In the genomic region with DNA sequence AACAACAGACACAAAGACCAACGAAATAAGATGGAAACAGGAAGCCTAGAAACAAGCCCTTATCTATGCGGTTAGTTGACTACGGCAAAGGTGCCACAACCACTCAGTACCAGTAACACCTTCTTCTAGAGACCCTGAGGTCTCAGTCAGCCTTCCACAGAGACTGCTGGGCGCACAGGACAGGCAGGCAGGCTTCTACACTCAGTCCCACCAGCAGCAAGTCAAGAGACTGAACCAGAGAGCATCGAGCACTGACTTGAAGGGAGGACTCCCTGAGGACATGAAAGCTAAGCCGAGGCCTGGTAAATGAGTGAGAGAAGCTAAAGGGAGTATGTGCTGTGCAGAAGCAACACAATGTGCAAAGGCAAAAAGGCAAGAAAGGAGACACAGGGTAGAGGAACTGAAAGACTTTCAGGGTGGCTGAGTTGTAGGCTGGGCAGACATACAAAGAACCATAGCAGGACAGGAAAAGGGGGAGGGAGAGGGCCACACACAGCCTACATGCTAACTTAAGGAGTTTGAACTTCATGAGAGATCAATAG, we compare ENCODE assay signal across 14 mouse cellular contexts. TPM values are rescaled to one million over a fixed set of nuclear protein-coding genes. Genes with fewer than 3 reads are reported as not detected.
DNase-seq lines count a peak whose midpoint lies in the region; ATAC-seq and TF ChIP-seq lines count a peak whose summit lies in the region.
"Had no signal": no experiment of that assay in that cellular context is flagged by ENCODE, and none has a peak within 500 bp of the region (broad histone marks: within the 10 kb centered on the region; RNA-seq: fewer than 3 reads in every experiment).

No protein-coding gene starts in this region.

- H3K36me3 ChIP-seq in heart, embryonic 11.5 days (ENCODE audit: control insufficient read depth, insufficient read depth, low read length): no peaks in the 10 kb centered on the region
- peaks cover 22% of the 10 kb centered on the region for H3K36me3 ChIP-seq in heart, adult 2 months (ENCODE audit: control insufficient read depth, insufficient read depth, low read length)
- H3K36me3 ChIP-seq in thymus, adult 2 months (ENCODE audit: control insufficient read depth, insufficient read depth, low read length): no peaks in the 10 kb centered on the region
- peaks cover 96% of the 10 kb centered on the region for H3K36me3 ChIP-seq in liver, embryonic 12.5 days

- ATAC-seq in heart, embryonic 11.5 days (replicated peaks; ENCODE audit: insufficient number of reproducible peaks, low FRiP score, low TSS enrichment): no peak
- peak; percentile 11; the same call in 1 of the 2 replicates for ATAC-seq in liver, embryonic 12.5 days

- no peak for DNase-seq in heart, adult 2 months
- no peak for DNase-seq in thymus, adult 2 months
- no peak for DNase-seq in thymus, postnatal 10 days (ENCODE audit: low spot score in 2 of 2)
- peak; percentile 28 for DNase-seq in thymus, postnatal 4 days
- DNase-seq in testis, postnatal 14 days (ENCODE audit: low spot score): no peak
- no peak for DNase-seq in layer of hippocampus, postnatal 36 days
- DNase-seq: gastrocnemius, postnatal 25 days; right cerebral cortex, postnatal 25 days had no signal

- WGBS in heart, embryonic 11.5 days (ENCODE audit: insufficient replicate concordance): 72% methylated on average over 6 of the region's 6 CpGs
- 54% methylated on average over 6 of the region's 6 CpGs for WGBS in heart, adult 2 months
- 57% methylated on average over 6 of the region's 6 CpGs for WGBS in thymus, adult 2 months
- 47% methylated on average over 6 of the region's 6 CpGs for WGBS in liver, embryonic 12.5 days (ENCODE audit: insufficient replicate concordance)

- no peaks in the 10 kb centered on the region for H3K9me3 ChIP-seq in heart, embryonic 11.5 days (replicated peaks; ENCODE audit: control insufficient read depth, low read length)
- H3K9me3 ChIP-seq in liver, embryonic 12.5 days (replicated peaks): no peaks in the 10 kb centered on the region
- H3K9me3 ChIP-seq: hindbrain, embryonic 15.5 days; limb, embryonic 12.5 days; neural tube, embryonic 15.5 days had no signal

- 0 out of 2 replicates have a peak, but pooled peaks cover 3% of the 10 kb centered on the region for H3K79me2 ChIP-seq in heart, adult 2 months (replicated peaks; ENCODE audit: control insufficient read depth, insufficient read depth, low read length)

- TF ChIP-seq CTCF in heart, adult 2 months (IDR thresholded peaks at IDR 0.05): no peak
- TF ChIP-seq CTCF in thymus, adult 2 months (IDR thresholded peaks at IDR 0.05; ENCODE audit: borderline replicate concordance, control insufficient read depth, extremely low read depth, insufficient read depth, low read length, poor library complexity): no peak

- peaks cover 13% of the 10 kb centered on the region for H3K4me1 ChIP-seq in heart, embryonic 11.5 days (ENCODE audit: control insufficient read depth, insufficient read depth, low read length)
- H3K4me1 ChIP-seq in heart, adult 2 months (ENCODE audit: control insufficient read depth, insufficient read depth, low read length): peaks cover 24% of the 10 kb centered on the region
- H3K4me1 ChIP-seq in thymus, adult 2 months (replicated peaks; ENCODE audit: control insufficient read depth, insufficient read depth, low read length): peaks cover 14% of the 10 kb centered on the region
- H3K4me1 ChIP-seq in liver, embryonic 12.5 days: peaks cover 98% of the 10 kb centered on the region
- H3K4me1 ChIP-seq: limb, embryonic 12.5 days had no signal

- H3K9ac ChIP-seq in heart, embryonic 11.5 days (ENCODE audit: low read depth, low read length): peak overlapping the region; percentile 34; the same call in 1 of the 2 replicates
- no peak overlapping the region for H3K9ac ChIP-seq in heart, adult 2 months (ENCODE audit: low read depth, low read length)
- H3K9ac ChIP-seq in liver, embryonic 12.5 days: peak overlapping the region; percentile 47
- H3K9ac ChIP-seq: hindbrain, embryonic 15.5 days; limb, embryonic 12.5 days; neural tube, embryonic 15.5 days had no signal

- TF ChIP-seq EP300 in heart, adult 2 months (IDR thresholded peaks at IDR 0.05; ENCODE audit: insufficient read depth, low read depth, low read length): no peak

- TF ChIP-seq POLR2A in heart, adult 2 months (IDR thresholded peaks at IDR 0.05; ENCODE audit: insufficient read depth, low read depth, low read length): no peak
- TF ChIP-seq POLR2A in thymus, adult 2 months (IDR thresholded peaks at IDR 0.05; ENCODE audit: control insufficient read depth, extremely low read depth, insufficient read depth, low read length, poor library complexity): no peak

- intact Hi-C loops in heart, adult 2 months (cut with DNase I): no loop called here

- 0 out of 2 replicates have a peak overlapping the region, but pooled peaks have one; percentile 29 for H3K27ac ChIP-seq in heart, embryonic 11.5 days (ENCODE audit: low read depth, low read length)
- H3K27ac ChIP-seq in heart, adult 2 months: no peak overlapping the region; the same call in 1 of the 2 replicates
- peak overlapping the region; percentile 77 for H3K27ac ChIP-seq in thymus, adult 2 months (ENCODE audit: control insufficient read depth, insufficient read depth, low read length)
- peak overlapping the region; percentile 80 for H3K27ac ChIP-seq in liver, embryonic 12.5 days
- H3K27ac ChIP-seq: hindbrain, embryonic 15.5 days; limb, embryonic 12.5 days; neural tube, embryonic 15.5 days had no signal

- no peak overlapping the region for H3K4me3 ChIP-seq in heart, embryonic 11.5 days (ENCODE audit: low read depth, low read length)
- no peak overlapping the region for H3K4me3 ChIP-seq in heart, adult 2 months
- H3K4me3 ChIP-seq in thymus, adult 2 months (ENCODE audit: control insufficient read depth, insufficient read depth, low read length): no peak overlapping the region
- peak overlapping the region; percentile 21 for H3K4me3 ChIP-seq in liver, embryonic 12.5 days
- H3K4me3 ChIP-seq: hindbrain, embryonic 15.5 days; limb, embryonic 12.5 days; neural tube, embryonic 15.5 days had no signal

- H3K27me3 ChIP-seq in heart, embryonic 11.5 days (ENCODE audit: control insufficient read depth, insufficient read depth, low read length): no peaks in the 10 kb centered on the region
- no peaks in the 10 kb centered on the region for H3K27me3 ChIP-seq in heart, adult 2 months (ENCODE audit: control insufficient read depth, insufficient read depth, low read length)
- H3K27me3 ChIP-seq in thymus, adult 2 months (ENCODE audit: control insufficient read depth, insufficient read depth, low read length): no peaks in the 10 kb centered on the region
- no peaks in the 10 kb centered on the region for H3K27me3 ChIP-seq in liver, embryonic 12.5 days (replicated peaks)
- H3K27me3 ChIP-seq: hindbrain, embryonic 15.5 days; limb, embryonic 12.5 days; neural tube, embryonic 15.5 days had no signal

- H3K4me2 ChIP-seq in heart, embryonic 11.5 days: no peak overlapping the region
- H3K4me2 ChIP-seq in liver, embryonic 12.5 days: peak overlapping the region; percentile 49
- H3K4me2 ChIP-seq: hindbrain, embryonic 15.5 days; limb, embryonic 12.5 days; neural tube, embryonic 15.5 days had no signal

RNA-seq across cellular contexts. Expression of a gene that starts 16.8 kb away (rescaled TPM):
- polyA plus RNA-seq in heart, embryonic 11.5 days (2014; fragmentation: Nextera tagmentation; extraction: Ambion mirVana): 11.4 and 14.3 TPM in 2 replicates
- 10 to 100 TPM; 18.0 to 18.5 TPM for total RNA-seq in heart, adult 2 months (2021)
- 20.0 and 22.3 TPM in 2 replicates for polyA plus RNA-seq in heart, adult 2 months (2012; rRNA removed)
- 47.1 and 53.0 TPM in 2 replicates for polyA plus RNA-seq in thymus, adult 2 months (2012; rRNA removed)
- polyA plus RNA-seq in liver, embryonic 12.5 days (2016; fragmentation: Nextera tagmentation; extraction: Ambion mirVana): 37.7 and 37.8 TPM in 2 replicates
- 10 to 100 TPM; 24.4 to 27.6 TPM for total RNA-seq in layer of hippocampus, postnatal 36 days (2021)

RNA-seq across cellular contexts. Expression of a gene that starts 17.2 kb away (rescaled TPM):
- polyA plus RNA-seq in heart, embryonic 11.5 days (2014; fragmentation: Nextera tagmentation; extraction: Ambion mirVana): 0.07 and 0.13 TPM in 2 replicates
- total RNA-seq in heart, adult 2 months (2021): not detected
- polyA plus RNA-seq in heart, adult 2 months (2012; rRNA removed): 0.20 TPM in 1 of 2 replicates, not detected in the other
- 0.05 TPM in 2 replicates for polyA plus RNA-seq in thymus, adult 2 months (2012; rRNA removed)
- 0.12 and 0.19 TPM in 2 replicates for polyA plus RNA-seq in liver, embryonic 12.5 days (2016; fragmentation: Nextera tagmentation; extraction: Ambion mirVana)
- under 1 TPM in 1 of 2 experiments, not detected in 1; 0.22 TPM for total RNA-seq in layer of hippocampus, postnatal 36 days (2021)
- total RNA-seq: gastrocnemius, postnatal 25 days had no signal
- polyA plus RNA-seq: large intestine, adult 2 months had no signal

RNA-seq across cellular contexts. Expression of a gene that starts 42.8 kb away (rescaled TPM):
- polyA plus RNA-seq in heart, embryonic 11.5 days (2014; fragmentation: Nextera tagmentation; extraction: Ambion mirVana): 45.7 and 47.9 TPM in 2 replicates
- 1 to 10 TPM; 2.3 to 2.7 TPM for total RNA-seq in heart, adult 2 months (2021)
- polyA plus RNA-seq in heart, adult 2 months (2012; rRNA removed): 6.0 and 6.4 TPM in 2 replicates
- 53.2 TPM in 2 replicates for polyA plus RNA-seq in thymus, adult 2 months (2012; rRNA removed)
- polyA plus RNA-seq in liver, embryonic 12.5 days (2016; fragmentation: Nextera tagmentation; extraction: Ambion mirVana): 29.0 and 29.2 TPM in 2 replicates
- total RNA-seq in layer of hippocampus, postnatal 36 days (2021): 10 to 100 TPM; 14.2 to 15.2 TPM

RNA-seq across cellular contexts. Expression of a gene that starts 44.6 kb away (rescaled TPM):
- 47.2 and 49.8 TPM in 2 replicates for polyA plus RNA-seq in heart, embryonic 11.5 days (2014; fragmentation: Nextera tagmentation; extraction: Ambion mirVana)
- 10 to 100 TPM; 26.8 to 30.1 TPM for total RNA-seq in heart, adult 2 months (2021)
- polyA plus RNA-seq in heart, adult 2 months (2012; rRNA removed): 33.0 and 42.2 TPM in 2 replicates
- polyA plus RNA-seq in thymus, adult 2 months (2012; rRNA removed): 75.3 and 84.9 TPM in 2 replicates
- 53.0 and 53.2 TPM in 2 replicates for polyA plus RNA-seq in liver, embryonic 12.5 days (2016; fragmentation: Nextera tagmentation; extraction: Ambion mirVana)
- 10 to 100 TPM; 42.2 to 42.3 TPM for total RNA-seq in layer of hippocampus, postnatal 36 days (2021)

RNA-seq across cellular contexts. Expression of a gene that starts 50.1 kb away (rescaled TPM):
- polyA plus RNA-seq in heart, embryonic 11.5 days (2014; fragmentation: Nextera tagmentation; extraction: Ambion mirVana): 231 and 265 TPM in 2 replicates
- 10 to 100 TPM; 35.5 to 39.8 TPM for total RNA-seq in heart, adult 2 months (2021)
- polyA plus RNA-seq in heart, adult 2 months (2012; rRNA removed): 56.1 and 67.7 TPM in 2 replicates
- 52.4 and 54.4 TPM in 2 replicates for polyA plus RNA-seq in thymus, adult 2 months (2012; rRNA removed)
- 180 and 183 TPM in 2 replicates for polyA plus RNA-seq in liver, embryonic 12.5 days (2016; fragmentation: Nextera tagmentation; extraction: Ambion mirVana)
- 10 to 100 TPM; 27.6 to 36.3 TPM for total RNA-seq in layer of hippocampus, postnatal 36 days (2021)
